Mouse (Mus musculus): ENCODE data around the gene Vsir.

Gene Vsir

DNA sequence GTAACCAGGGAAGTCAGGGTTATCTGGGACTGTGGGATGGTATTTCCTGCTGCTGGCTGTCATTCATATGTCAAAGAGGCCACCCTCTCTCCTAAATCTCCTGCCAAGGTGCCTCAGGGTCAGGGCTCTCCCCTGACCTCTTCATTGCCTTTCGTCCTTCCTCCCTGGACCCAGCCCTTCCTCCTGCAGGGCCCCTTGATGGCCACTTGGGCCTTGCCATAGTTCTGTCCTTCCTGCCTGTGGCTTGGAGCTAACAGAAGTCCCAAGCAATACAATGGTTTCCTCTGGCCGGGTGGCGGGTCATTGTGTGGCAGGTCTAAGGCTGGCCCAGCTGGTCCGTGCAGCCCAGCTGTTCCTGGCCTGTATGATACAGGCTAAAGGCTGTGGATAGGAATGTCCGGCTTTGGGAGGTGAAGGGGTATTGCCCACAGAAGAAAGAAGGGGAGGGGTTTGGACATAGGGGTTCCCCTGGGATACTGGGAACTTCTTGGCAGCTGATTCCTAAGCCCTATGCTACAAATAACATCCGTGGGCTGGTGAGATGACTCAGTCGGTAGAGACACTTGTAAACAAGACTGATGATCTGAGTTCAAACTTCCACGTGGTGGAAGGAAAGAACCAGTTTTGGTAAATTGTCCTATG, 27.4 kb downstream of the Vsir start:
- in situ Hi-C loops (cut with MboI; ENCODE audit: low pct_unique_long_range_greater_than_20kb in 1 of 2, low sequenced_read_pairs in 2 of 2, unreplicated experiment in 1 of 2), result no loop called here

DNA sequence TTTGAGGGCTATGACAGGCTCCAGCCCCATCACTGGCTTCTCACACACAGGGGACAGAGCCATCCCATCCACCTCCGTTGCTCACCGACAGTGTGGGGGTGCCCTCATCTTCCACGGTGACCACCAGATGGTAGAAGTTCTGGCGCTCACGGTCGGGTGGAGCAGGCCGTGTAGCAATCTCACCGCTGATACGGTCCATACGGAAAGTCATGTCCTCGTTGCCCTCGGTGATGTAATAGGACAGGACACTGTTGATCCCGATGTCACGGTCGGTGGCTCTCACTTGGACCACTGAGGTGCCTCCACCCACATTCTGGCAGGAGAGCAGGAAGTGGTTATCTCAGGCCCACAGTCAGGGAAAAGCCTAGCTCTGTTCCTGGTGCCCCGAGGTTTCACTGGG, 30.1 kb downstream of the Vsir start:
- in situ Hi-C loops (cut with MboI; ENCODE audit: low pct_unique_long_range_greater_than_20kb in 1 of 2, low sequenced_read_pairs in 2 of 2, unreplicated experiment in 1 of 2), result no loop called here

DNA sequence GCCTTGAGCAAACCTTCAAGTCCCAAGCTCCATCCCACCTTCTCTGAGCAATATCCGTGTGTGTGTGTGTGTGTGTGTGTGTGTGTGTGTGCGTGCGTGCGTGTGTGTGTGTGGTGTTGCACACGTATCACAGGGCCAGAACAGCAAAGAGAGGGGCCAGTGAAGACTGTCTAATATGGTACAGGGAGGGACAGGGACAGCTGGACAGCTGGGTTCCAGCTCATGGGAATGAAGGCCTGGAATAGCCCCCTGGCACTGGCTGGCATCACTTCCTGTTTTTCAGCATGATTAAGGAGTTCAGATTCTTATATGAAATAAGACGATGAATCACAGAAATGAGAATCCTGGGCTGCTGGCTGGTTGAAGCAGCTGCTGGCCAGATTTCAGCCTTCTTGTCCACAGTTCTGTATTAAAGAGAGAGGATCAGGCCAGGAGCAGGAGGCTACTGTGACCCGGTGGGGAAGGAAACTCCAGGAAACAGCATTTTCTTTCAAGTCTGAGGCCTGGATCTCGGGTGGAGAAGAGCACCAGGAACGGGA, 32.8 kb downstream of the Vsir start:
- in situ Hi-C loops (cut with MboI; ENCODE audit: low pct_unique_long_range_greater_than_20kb in 1 of 2, low sequenced_read_pairs in 2 of 2, unreplicated experiment in 1 of 2), result no loop called here

DNA sequence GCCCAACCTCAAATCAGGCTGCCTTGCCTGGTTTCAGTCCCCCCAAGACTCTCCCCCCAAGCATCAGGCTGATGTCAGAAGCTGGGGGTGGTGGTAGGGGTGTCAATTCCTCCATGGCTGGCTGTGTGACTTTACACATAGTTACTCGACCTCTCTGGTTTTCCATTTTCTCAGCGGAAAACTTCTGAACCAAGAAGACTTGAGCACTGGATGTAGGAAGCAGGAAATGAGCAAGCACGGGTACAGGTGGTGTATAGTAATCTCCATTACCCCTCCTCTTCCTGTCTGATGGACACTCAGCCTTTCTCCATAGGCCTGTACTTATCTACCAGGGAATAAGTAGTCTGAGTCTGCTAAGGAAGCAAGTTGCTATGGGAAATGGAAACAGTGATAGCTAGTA, 33.6 kb downstream of the Vsir start:
- in situ Hi-C loops (cut with MboI; ENCODE audit: low pct_unique_long_range_greater_than_20kb in 1 of 2, low sequenced_read_pairs in 2 of 2, unreplicated experiment in 1 of 2), result no loop called here

DNA sequence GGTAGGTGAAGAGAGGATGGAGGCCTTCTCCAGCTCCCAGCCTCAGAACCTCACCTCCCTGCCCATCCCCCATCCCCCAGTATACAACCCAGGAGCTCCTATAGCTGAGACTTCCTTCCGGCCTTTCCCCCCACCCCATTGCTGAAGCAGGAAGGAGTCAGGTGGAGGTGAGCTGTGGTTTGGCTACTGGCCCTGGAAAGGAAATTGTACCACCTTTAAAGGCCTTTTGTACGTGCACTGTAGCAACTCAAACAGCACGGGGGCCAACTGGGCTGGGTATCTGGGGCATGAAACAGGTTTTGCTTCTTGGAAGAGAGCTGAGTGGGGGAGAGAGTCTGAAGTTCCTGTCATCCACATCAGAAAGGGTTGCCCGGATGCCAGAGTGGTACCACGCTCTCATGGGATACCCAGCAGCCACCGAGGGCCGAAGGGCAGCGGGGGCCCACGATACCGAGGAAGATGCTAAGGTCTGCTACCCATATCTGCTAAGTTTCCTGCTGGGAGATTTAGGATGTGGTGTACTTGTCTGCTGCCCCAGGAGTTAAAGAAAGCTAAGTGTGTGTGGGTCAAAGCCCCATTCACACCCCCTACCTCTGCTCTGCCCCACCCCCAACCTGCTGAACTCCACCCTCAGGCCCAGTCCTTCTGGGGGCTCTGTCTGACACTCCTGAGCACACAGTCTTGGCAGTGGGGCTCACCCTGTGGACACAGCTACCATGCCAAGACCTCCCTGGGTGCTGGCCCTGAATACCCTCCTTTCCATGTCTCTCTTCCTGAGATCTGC, 34.7 kb downstream of the Vsir start:
- in situ Hi-C loops (cut with MboI; ENCODE audit: low pct_unique_long_range_greater_than_20kb in 1 of 2, low sequenced_read_pairs in 2 of 2, unreplicated experiment in 1 of 2), result no loop called here

DNA sequence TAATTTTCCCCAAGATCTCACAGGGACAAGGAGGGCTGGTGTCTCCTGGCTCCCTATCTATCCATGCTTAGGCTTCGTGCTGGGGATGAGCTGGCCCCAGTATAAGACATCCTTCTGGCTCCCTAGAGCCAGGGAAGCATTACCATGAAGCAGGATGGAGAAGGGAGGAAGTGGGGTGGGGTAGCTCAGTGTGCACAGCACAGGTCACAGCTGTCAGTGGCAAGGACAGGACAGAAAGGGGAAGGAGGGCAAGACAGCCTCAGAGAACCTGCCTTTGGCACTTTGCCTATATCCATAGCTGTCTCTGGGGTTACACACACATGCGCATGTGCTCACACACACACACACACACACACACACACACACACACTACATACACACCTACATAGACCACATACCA, 41.7 kb downstream of the Vsir start:
- in situ Hi-C loops (cut with MboI; ENCODE audit: low pct_unique_long_range_greater_than_20kb in 1 of 2, low sequenced_read_pairs in 2 of 2, unreplicated experiment in 1 of 2), result no loop called here

DNA sequence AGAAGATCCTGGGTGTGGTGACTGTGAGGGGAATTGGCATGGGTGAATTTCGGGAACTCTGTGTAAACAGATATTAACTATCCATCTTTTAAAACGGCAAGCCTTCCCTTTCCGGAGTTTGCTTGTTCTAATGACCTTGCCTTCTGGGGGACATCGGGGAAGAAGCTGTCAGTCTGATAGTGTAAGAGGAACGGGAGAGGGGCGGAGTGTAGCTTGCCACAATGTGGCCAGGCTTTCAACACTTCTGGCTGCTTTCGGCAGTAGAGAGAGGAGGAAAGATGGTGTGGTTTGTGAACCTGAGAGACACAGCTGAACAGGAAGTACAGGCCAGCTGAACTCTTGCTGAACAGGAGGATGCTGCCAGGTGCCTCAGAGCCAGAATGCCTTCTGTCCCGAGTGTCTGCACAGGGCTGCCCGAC, 42.8 kb downstream of the Vsir start:
- in situ Hi-C loops (cut with MboI; ENCODE audit: low pct_unique_long_range_greater_than_20kb in 1 of 2, low sequenced_read_pairs in 2 of 2, unreplicated experiment in 1 of 2), result no loop called here

DNA sequence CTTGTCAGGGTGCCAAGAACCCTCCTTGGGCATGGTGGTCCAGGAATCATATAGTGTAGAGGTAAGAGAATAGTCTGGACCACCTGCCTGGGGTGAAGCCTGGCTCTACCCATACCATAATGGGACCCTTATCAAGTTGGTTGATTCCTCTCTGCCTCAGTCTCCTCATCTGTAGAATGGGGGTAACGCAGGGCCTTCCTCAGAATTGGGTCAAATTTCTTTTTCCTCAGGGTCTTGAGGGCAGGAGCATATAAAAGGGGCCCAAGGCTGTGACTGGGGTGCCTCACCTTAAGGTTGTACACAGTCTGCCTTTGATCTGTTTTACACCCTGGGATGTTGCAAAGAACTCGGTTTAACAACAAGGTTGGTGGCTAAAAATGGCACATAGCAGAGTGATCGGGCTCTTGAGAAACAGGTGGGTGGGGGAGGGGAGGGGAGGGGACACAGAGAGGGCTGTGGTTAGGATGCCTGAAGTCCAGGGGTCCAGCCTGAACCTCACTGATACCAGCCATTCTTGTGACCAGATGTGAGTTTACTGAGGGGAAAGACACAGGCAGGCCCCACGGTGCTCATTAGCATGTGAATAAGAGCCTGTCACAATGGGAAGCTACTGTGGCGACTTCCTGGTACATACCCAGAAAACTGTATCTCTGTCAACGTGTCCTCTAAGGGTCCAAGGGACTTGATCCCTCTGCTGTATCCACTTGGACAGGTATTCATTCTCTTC, 43.7 kb downstream of the Vsir start:
- in situ Hi-C loops (cut with MboI; ENCODE audit: low pct_unique_long_range_greater_than_20kb in 1 of 2, low sequenced_read_pairs in 2 of 2, unreplicated experiment in 1 of 2), result no loop called here

DNA sequence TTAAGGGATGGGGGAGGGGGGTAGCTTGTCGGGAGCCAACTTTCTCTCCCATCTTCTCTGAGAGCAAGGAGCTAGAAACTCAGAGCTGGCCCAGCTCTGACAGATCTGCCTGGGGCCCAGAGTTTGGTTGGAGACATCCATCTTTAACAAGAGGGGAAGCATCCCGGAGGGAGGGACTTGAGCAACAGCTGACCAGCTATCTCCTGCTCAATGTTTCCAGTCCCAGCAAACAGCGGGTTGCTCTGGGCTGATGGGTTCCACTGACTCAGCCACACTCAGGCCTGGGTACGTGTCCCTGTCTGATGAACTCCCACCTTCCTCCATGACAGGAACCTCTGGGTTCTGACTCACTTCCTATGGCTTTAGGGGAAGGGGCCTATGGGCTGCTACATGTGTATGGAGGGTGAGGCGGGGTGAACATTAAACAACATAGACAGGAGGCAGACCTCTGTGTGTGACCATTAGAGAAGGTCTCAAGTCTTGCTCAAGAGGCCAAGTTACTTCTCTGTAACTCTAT, 44.3 kb downstream of the Vsir start:
- in situ Hi-C loops (cut with MboI; ENCODE audit: low pct_unique_long_range_greater_than_20kb in 1 of 2, low sequenced_read_pairs in 2 of 2, unreplicated experiment in 1 of 2), result no loop called here

DNA sequence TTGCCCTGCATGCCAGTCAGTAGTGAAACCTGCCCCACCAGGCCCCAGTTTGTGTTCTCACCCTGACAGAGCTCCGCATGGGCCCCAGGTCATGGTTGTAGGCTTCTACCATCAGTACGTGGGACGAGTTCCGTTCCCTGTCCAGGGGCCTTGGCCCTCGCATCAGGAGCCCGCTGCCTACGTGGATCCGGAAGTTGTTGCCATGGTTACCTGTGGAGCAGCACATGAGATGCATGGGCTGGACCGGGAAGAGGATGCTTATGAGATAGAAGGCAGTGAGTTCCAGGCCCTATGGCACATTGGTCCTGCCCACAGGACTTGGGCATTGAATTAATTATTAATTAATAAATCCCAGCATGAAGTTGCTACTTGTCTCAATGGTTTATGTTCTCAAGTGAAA, 45.0 kb downstream of the Vsir start:
- in situ Hi-C loops (cut with MboI; ENCODE audit: low pct_unique_long_range_greater_than_20kb in 1 of 2, low sequenced_read_pairs in 2 of 2, unreplicated experiment in 1 of 2), result no loop called here

DNA sequence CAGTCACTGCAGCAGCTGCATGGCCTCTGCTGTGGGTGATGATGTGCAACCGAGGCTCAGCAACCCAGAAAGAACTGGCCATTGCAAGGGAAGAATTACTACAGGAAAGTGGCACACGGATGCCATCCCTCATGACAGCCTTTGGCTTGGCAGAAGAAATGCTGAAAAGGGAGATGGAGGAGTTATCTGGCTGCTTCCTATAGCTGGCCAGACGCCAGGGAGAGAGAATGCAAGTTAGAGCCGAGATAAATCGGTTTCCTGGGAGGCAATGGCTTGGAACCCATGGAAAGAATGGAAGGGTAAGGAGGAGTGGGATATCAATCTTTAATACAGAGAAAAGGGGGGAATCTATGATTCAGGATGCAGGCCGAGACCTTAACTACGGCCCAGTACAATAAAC, 48.3 kb downstream of the Vsir start:
- in situ Hi-C loops (cut with MboI; ENCODE audit: low pct_unique_long_range_greater_than_20kb in 1 of 2, low sequenced_read_pairs in 2 of 2, unreplicated experiment in 1 of 2), result no loop called here

DNA sequence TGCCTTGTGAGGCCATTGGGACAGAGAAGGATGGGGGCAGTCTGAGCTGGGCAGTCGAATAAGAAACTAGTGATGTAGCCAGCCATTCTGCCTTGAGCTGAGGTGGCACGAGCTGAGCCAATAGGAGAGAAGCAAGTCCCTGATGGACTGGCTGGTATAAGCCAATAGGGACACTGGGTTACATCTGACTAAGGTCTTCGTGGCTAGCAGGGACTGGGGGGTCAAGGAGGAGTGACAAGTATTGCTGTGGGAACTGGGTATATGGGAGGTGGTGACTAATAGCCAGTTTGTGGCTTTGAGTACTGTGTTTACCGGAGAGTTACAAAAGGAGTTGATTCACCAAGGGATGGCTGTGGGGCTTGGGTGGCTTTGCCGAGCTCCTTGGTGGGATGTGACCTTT, 49.0 kb downstream of the Vsir start:
- in situ Hi-C loops (cut with MboI; ENCODE audit: low pct_unique_long_range_greater_than_20kb in 1 of 2, low sequenced_read_pairs in 2 of 2, unreplicated experiment in 1 of 2), result no loop called here

DNA sequence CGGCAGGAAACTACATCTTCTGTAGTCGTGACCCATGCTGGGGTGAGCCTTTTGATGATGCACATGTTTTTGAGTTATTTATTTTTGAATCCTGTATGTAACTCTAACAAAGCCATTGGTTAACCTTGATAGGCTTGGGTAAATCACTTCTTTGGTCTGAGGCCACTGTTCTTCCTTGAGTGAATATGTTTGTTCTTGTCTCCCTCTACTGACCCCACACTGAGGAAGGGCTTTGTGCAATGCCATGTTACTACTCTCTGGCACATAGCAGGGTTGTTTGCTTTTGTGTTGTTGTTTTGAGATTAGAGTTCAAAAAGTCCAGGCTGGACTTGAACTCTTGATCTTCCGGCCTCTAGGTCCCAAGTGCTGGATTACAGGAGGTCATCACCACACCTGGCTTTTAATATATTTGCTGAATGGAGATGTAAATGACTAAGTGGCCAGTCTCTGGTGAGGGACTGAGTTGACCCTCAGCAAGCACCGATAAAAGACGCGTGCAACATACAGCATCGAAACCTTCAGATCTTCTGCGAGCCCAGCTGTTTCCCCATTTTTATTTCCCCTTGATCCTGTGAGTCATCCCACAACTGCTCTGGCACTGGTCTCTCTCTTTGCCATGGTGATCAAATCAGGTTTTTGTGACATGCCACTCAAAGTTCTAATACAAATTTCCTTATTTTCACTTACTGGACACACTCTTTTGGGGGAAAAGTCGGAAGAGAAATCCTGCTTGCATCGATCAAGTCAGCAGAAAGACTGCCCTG, 51.6 kb downstream of the Vsir start:
- in situ Hi-C loops (cut with MboI; ENCODE audit: low pct_unique_long_range_greater_than_20kb in 1 of 2, low sequenced_read_pairs in 2 of 2, unreplicated experiment in 1 of 2), result no loop called here

DNA sequence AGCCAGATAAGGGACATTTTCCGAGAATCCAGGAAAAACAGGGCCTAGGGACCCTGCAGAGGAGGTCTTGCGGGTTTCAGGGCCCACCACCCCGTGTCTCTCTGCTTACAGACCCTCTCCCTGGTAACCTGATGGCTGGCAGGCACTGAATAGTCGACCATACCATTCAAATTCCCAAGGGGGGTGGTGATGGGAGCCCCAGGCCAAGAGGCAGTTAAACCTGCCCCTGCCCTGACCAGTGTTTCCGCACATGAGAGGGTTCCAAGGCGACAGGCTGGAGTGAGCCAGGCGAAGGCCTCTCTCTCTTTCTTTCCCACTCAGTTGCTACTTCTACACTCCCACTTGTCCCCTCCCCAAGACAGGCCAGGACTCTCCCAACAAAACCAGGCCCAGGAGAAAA, 52.8 kb downstream of the Vsir start, which contains the start of gene Gm17455:
Gene Gm17455 (plus strand): TSS at position 278 of the 400 bp plus-strand sequence.
- in situ Hi-C loops (cut with MboI; ENCODE audit: low pct_unique_long_range_greater_than_20kb in 1 of 2, low sequenced_read_pairs in 2 of 2, unreplicated experiment in 1 of 2), result no loop called here

DNA sequence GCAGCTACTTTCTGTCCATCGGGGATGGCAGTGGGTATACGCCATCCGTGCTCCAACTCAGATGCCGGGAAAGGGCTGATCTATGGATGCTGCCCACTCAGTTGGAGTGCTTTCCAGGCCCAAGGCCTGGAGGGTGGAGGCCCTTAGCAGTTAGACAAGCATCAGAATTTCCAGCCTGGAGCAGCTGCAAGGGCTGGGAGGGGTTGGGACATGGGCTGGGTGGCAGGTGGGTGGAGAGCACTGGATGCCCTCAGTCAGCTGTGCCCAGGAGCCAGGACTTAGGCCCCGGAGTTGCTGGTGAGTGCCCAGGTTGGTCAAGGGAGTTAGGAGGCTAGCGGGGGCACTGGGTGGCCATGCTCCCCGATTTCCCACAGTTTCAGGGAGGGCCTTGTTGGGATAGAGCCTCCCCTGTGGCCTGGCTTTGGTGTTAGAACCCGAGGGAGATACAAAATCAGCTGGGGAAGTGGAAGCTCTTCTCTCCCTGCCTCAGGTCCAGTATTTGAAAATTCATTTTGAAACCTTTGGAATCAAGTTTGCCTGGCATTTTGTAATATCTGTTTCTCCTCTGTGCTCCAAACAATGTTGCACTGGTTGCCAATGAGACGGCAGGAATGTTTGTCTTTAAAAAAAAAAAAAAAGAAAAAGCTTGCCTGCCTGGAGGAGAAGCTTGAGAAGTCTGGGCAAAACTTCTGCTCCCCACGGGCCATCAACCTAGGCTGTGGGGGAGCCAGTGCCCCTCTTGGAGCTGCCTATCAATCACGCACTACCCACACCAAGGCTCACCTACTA, 54.0 kb downstream of the Vsir start:
- in situ Hi-C loops (cut with MboI; ENCODE audit: low pct_unique_long_range_greater_than_20kb in 1 of 2, low sequenced_read_pairs in 2 of 2, unreplicated experiment in 1 of 2), result loop anchor here in 1 of 2 experiments (10.0 kb wide), 1 partner anchor 86 kb away; no protein-coding TSS in a partner anchor

DNA sequence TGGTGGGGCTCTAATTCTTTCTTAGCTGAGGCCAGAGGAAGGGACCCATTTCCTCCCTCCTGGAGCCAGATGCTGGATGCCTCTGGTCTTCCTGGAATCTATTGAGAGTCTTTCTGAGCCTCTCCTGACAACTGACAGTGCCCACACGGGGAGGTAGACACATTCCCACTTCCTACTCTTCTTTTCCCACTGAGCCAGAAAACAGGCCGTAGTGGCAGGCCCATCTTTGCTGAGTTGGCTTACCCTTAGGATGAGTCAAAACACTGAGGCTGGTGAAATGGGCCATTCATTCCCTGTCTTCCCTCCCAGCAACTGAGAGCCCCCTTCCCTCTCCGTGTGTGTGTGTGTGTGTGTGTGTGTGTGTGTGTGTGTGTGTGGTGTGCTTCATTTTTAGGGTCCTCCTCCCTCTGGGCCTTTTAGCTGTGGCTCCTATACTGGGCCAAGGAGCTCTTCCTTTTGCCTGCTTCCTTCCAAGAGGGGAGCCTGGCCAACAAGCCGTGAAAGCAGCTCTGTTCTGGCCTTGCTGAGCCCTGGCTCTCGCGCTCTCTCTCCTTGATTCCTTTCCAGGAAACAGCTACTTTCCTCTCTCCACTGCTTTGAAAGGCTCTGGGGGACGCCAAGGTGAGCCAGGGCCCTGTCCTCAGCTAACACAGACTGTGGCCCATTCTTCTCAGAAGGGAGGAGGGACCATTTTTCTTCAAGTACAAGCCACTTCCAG, 59.0 kb downstream of the Vsir start:
- in situ Hi-C loops (cut with MboI; ENCODE audit: low pct_unique_long_range_greater_than_20kb in 1 of 2, low sequenced_read_pairs in 2 of 2, unreplicated experiment in 1 of 2), result loop anchor here in 1 of 2 experiments (10.0 kb wide), 1 partner anchor 91 kb away; no protein-coding TSS in a partner anchor

DNA sequence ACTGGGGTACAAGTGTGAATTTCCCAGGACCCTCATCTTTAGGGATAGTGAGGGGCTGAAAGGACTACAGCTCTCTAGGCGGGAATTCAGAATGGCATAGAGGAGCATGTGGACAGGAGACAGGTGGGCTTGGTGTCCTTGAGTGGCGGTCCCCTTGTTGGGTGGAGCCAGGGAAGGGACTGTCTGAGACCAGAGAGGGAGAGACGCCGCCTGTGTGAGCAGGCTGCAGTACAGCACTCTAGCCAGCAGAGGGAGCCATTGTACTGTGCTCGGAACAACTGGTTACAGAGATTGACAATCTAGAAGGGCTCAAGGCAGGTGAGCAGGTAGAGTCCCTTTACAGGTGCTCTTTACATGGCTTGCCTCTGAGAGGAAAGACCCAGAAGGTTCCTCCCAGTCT, 61.2 kb downstream of the Vsir start:
- in situ Hi-C loops (cut with MboI; ENCODE audit: low pct_unique_long_range_greater_than_20kb in 1 of 2, low sequenced_read_pairs in 2 of 2, unreplicated experiment in 1 of 2), result loop anchor here in 1 of 2 experiments (10.0 kb wide), 1 partner anchor 93 kb away; no protein-coding TSS in a partner anchor

Measured in mouse embryonic stem cell (cell line).